Mouse (Mus musculus): ENCODE data around the gene Tardbp. TPM values are rescaled to one million over a fixed set of nuclear protein-coding genes. Genes with fewer than 3 reads are reported as not detected.

The Tardbp gene
- polyA plus RNA-seq, 1 experiment from 2014 or later: 76.7 TPM

- peak; percentile 48 for ATAC-seq
- Histone ChIP-seq H3K36me3 (replicated peaks; ENCODE audit: insufficient read depth, low read length) (peaks cover 23% of the 10 kb centered on the region), H3K4me3 (ENCODE audit: low read depth, low read length) (peak overlapping the region; percentile 92), H3K4me1 (ENCODE audit: insufficient read depth) (peaks cover 14% of the 10 kb centered on the region), H3K27ac (ENCODE audit: low read depth) (peak overlapping the region; percentile 75), H3K4me2 (ENCODE audit: low read depth, low read length) (peak overlapping the region; percentile 98), H3K9me3 (ENCODE audit: low read length) (no peaks in the 10 kb centered on the region), H3K27me3 (ENCODE audit: insufficient read depth, low read length) (no peaks in the 10 kb centered on the region), H3K9ac (replicated peaks) (peak overlapping the region; percentile 81)
- no peak for DNase-seq
- 4% methylated on average over 37 of the region's 53 CpGs for WGBS (ENCODE audit: insufficient replicate concordance)
- TF ChIP-seq CTCF (IDR thresholded peaks at IDR 0.05; ENCODE audit: low read depth): no peak
- no peak for TF ChIP-seq EP300 (IDR thresholded peaks at IDR 0.05; ENCODE audit: low read depth)
Measured at GRCm38 (mm10) chr4:148591637-148592380, 35.0 kb downstream of the Tardbp start.

DNA sequence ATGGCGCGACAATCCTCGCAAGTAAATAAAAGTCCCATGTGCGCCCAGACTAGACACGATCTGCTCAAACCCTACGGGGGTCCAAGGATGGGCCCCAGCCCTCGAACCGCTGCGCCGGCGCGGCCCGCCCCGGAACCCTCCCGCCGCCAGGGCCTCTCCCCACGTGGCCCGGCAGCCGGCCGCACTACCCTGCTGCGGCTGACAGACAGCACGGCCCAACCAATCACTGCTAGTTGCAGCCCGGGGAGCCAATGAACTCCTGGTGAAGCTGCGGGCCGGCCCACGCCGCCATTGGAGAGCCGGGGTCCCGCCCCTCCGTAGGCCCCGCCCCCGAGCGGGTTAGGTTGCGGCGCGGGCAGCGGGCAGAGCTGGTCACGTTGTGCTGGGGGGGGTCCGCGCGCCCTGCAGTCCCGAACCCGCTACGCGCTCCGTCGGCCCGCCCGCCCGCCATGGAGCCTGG lies 35.6 kb downstream of the Tardbp start, which contains the start of gene Srm:
TSS of gene Srm (plus strand) at position 333 of the 460 bp plus-strand sequence.
- no peak for TF ChIP-seq CTCF (IDR thresholded peaks at IDR 0.05; ENCODE audit: low read depth)
- 0 out of 2 replicates have a peak, but pooled peaks have one; percentile 24 for TF ChIP-seq EP300 (IDR thresholded peaks at IDR 0.05; ENCODE audit: low read depth)
- ATAC-seq: peak; percentile 99
- Histone ChIP-seq H3K27ac (ENCODE audit: low read depth) (peak within 1 kb of the TSS; percentile 75), H3K36me3 (replicated peaks; ENCODE audit: insufficient read depth, low read length) (peaks cover 17% of the 10 kb centered on the region), H3K9me3 (ENCODE audit: low read length) (no peaks in the 10 kb centered on the region), H3K9ac (replicated peaks) (peak within 1 kb of the TSS; percentile 81), H3K4me3 (ENCODE audit: low read depth, low read length) (peak within 1 kb of the TSS; percentile 92), H3K4me1 (ENCODE audit: insufficient read depth) (peaks cover 14% of the 10 kb centered on the region), H3K4me2 (ENCODE audit: low read depth, low read length) (peak within 1 kb of the TSS; percentile 98), H3K27me3 (ENCODE audit: insufficient read depth, low read length) (no peaks in the 10 kb centered on the region)
- WGBS (ENCODE audit: insufficient replicate concordance): under 1% methylated on average over 40 of the region's 50 CpGs
- peak; percentile 97 for DNase-seq

DNA sequence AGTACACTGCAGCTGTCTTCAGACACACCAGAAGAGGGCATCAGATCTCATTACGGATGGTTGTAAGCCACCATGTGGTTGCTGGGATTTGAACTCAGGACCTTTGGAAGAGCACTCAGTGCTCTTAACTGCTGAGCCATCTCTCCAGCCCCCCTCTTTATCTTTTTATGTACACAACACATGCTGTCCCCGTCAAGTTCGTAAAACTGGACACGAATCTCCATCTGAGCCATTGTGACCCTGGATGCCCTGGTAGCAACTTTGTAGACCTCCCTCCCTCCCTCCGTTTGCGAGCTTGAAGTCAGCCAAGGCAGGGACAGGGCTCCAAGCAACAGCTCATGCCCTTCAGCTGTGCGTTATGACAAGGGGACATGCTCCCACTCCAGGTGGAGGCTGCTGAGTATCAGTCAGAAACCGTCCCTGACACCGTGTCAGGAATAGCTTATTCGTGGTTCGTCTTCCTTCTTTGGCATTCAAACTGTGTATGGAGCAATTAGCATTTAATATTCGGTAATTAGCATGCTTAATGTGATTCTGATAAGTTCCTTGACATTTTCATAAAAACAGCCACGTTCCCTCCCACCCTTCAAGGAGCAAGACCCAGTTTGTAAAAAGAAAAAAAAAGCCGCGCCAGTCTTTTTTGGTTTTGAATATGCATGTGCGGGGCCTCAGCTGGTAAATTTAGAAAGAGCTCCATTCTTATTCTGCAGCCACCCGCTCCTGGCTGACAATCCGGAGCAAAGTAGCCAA lies 36.2 kb downstream of the Tardbp start:
- peaks cover 14% of the 10 kb centered on the region for H3K4me1 ChIP-seq (ENCODE audit: insufficient read depth)
- no peak overlapping the region for H3K27ac ChIP-seq (ENCODE audit: low read depth)
- ATAC-seq (no peak), DNase-seq (no peak)
- H3K27me3 ChIP-seq (ENCODE audit: insufficient read depth, low read length): no peaks in the 10 kb centered on the region
- H3K9ac ChIP-seq (replicated peaks): peak overlapping the region; percentile 81
- no peak for TF ChIP-seq EP300 (IDR thresholded peaks at IDR 0.05; ENCODE audit: low read depth)
- TF ChIP-seq CTCF (IDR thresholded peaks at IDR 0.05; ENCODE audit: low read depth): no peak
- H3K4me2 ChIP-seq (ENCODE audit: low read depth, low read length): peak overlapping the region; percentile 98
- no peaks in the 10 kb centered on the region for H3K9me3 ChIP-seq (ENCODE audit: low read length)
- 5% methylated on average over 18 of the region's 18 CpGs for WGBS (ENCODE audit: insufficient replicate concordance)
- peaks cover 12% of the 10 kb centered on the region for H3K36me3 ChIP-seq (replicated peaks; ENCODE audit: insufficient read depth, low read length)
- peak overlapping the region; percentile 92 for H3K4me3 ChIP-seq (ENCODE audit: low read depth, low read length)

- ATAC-seq (no peak), DNase-seq (no peak)
- Histone ChIP-seq H3K27ac (ENCODE audit: low read depth) (no peak overlapping the region), H3K4me3 (ENCODE audit: low read depth, low read length) (no peak overlapping the region), H3K27me3 (ENCODE audit: insufficient read depth, low read length) (no peaks in the 10 kb centered on the region), H3K4me1 (ENCODE audit: insufficient read depth) (peaks cover 14% of the 10 kb centered on the region), H3K36me3 (replicated peaks; ENCODE audit: insufficient read depth, low read length) (peaks cover 6% of the 10 kb centered on the region; the same call in 1 of the 2 replicates), H3K4me2 (ENCODE audit: low read depth, low read length) (no peak overlapping the region), H3K9ac (replicated peaks) (no peak overlapping the region), H3K9me3 (ENCODE audit: low read length) (no peaks in the 10 kb centered on the region)
- 72% methylated on average over 6 of the region's 8 CpGs for WGBS (ENCODE audit: insufficient replicate concordance)
- TF ChIP-seq CTCF (IDR thresholded peaks at IDR 0.05; ENCODE audit: low read depth) (no peak), EP300 (IDR thresholded peaks at IDR 0.05; ENCODE audit: low read depth) (no peak)
Measured at GRCm38 (mm10) chr4:148589565-148589964, 37.3 kb downstream of the Tardbp start.

- Histone ChIP-seq H3K9ac (replicated peaks) (no peak overlapping the region), H3K4me3 (ENCODE audit: low read depth, low read length) (no peak overlapping the region), H3K27ac (ENCODE audit: low read depth) (no peak overlapping the region), H3K4me2 (ENCODE audit: low read depth, low read length) (no peak overlapping the region), H3K9me3 (ENCODE audit: low read length) (no peaks in the 10 kb centered on the region), H3K36me3 (replicated peaks; ENCODE audit: insufficient read depth, low read length) (peaks cover under 1% of the 10 kb centered on the region; the same call in 1 of the 2 replicates), H3K4me1 (ENCODE audit: insufficient read depth) (peaks cover 14% of the 10 kb centered on the region), H3K27me3 (ENCODE audit: insufficient read depth, low read length) (no peaks in the 10 kb centered on the region)
- WGBS (ENCODE audit: insufficient replicate concordance): 61% methylated on average over 9 of the region's 9 CpGs
- ATAC-seq (no peak), DNase-seq (no peak)
- TF ChIP-seq EP300 (IDR thresholded peaks at IDR 0.05; ENCODE audit: low read depth): no peak
- no peak for TF ChIP-seq CTCF (IDR thresholded peaks at IDR 0.05; ENCODE audit: low read depth)
Measured at GRCm38 (mm10) chr4:148588793-148589192, 38.0 kb downstream of the Tardbp start.

DNA sequence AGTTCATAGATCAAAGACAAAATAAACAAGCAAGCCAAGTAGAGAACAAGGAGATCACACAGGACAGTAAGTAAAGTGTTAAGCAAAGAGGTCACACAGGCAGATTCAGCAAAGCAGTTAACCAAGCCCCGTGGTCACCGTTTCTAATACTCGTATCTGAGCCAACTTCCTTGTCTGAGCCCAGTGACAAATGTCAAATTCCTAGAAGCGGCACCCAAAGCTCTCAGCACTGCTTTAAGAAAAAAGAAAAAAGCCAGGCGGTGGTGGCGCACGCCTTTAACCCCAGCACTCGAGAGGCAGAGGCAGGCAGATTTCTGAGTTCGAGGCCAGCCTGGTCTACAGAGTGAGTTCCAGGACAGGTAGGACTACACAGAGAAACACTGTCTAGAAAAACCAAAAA lies 40.2 kb downstream of the Tardbp start:
- Histone ChIP-seq H3K4me2 (ENCODE audit: low read depth, low read length) (no peak overlapping the region), H3K4me1 (ENCODE audit: insufficient read depth) (peaks cover 10% of the 10 kb centered on the region; the same call in 1 of the 2 replicates), H3K4me3 (ENCODE audit: low read depth, low read length) (no peak overlapping the region), H3K27ac (ENCODE audit: low read depth) (no peak overlapping the region), H3K9me3 (ENCODE audit: low read length) (no peaks in the 10 kb centered on the region), H3K36me3 (replicated peaks; ENCODE audit: insufficient read depth, low read length) (peaks cover 4% of the 10 kb centered on the region; the same call in 1 of the 2 replicates), H3K9ac (replicated peaks) (no peak overlapping the region), H3K27me3 (ENCODE audit: insufficient read depth, low read length) (no peaks in the 10 kb centered on the region)
- no peak for DNase-seq
- 25% methylated on average over 9 of the region's 9 CpGs for WGBS (ENCODE audit: insufficient replicate concordance)
- ATAC-seq: no peak
- TF ChIP-seq CTCF (IDR thresholded peaks at IDR 0.05; ENCODE audit: low read depth): no peak
- TF ChIP-seq EP300 (IDR thresholded peaks at IDR 0.05; ENCODE audit: low read depth): no peak
